Mouse (Mus musculus): ENCODE measurements around the gene Ptch1.

Ptch1 gene

DNA sequence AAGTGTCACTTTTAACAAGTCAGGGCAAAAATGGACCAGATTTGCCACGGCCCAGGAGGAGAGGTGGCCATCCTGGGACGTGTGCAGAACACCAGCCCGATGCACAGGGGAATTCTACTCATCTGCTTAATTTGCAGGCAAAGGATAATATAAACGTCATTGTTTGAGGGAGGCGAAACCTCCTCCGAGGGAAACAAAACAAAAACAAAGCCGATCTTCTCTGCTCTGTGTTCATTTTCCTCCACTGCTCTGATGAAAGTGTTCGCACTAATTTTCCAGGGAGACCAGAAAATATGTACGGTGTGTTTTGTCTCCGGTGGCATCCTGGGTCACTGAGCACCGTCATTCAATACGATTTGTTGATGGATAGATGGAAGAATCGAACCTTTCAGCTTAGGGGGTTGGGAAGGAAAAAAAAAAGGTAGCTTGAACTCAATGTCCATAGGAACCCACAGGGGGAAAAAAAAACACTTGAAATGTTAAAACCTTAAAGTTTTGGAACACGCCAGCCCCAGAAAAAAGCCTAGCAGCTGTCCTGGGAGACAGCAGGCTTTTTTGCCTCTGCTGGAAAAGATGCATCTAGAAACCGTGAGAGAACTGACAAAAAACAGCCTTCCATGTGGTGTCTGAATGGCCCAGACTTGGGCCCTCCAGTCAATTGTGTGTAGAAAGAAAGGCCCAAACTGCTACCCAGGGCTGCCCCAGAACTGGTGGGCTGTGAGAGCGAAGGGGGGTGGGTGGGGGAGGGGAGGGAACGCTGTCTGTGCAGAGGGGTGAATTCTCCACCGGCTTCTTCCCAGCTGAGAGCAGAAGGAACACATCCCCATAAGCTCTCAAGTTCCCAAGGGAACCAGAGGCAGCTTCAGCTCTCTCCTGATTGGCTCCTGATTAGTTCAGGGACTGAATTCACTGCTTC lies 86.3 kb downstream of the Ptch1 start:
- DNase-seq, result no peak

DNA sequence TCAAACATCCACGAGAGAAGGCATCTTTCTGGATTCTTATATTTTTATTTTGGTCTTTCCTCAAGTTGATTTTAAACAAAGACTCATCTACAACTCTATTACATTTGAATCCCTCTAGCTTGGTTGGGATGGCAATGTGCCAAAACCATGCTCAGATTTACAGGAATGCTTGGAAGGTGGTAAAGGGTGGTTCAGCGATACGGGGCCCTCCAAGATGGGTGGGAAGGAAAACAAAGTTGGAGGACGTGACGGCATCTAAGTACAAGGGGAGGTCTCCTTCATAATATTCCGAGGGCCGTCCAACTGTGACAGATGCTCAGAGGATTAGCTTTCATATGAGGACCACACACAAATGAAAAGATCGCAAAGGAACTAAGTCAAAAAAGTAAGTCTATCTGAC lies 98.0 kb downstream of the Ptch1 start:
- no peak for DNase-seq
